Mouse (Mus musculus) small intestine, adult 2 months (tissue): ENCODE data around the gene Kdm2b.

Source experiments
- CTCF ChIP-seq: fragments of 200-500 bp; IDR thresholded peaks from 2 replicates; pipeline ENCODE4 v1.5.1; 2012; ENCODE audit warnings: low read depth, mild to moderate bottlenecking, control low read depth, inconsistent platforms, low read length, moderate library complexity, mixed read lengths; ENCODE audit not compliant: insufficient replicate concordance, insufficient read length; ENCODE audit errors: extremely low read depth
- POLR2A ChIP-seq: fragments of 200-500 bp; IDR thresholded peaks from 2 replicates; pipeline ENCODE4 v1.6.1; 2012; ENCODE audit warnings: low read depth, mild to moderate bottlenecking, control low read depth, inconsistent platforms, low read length, moderate library complexity

DNA sequence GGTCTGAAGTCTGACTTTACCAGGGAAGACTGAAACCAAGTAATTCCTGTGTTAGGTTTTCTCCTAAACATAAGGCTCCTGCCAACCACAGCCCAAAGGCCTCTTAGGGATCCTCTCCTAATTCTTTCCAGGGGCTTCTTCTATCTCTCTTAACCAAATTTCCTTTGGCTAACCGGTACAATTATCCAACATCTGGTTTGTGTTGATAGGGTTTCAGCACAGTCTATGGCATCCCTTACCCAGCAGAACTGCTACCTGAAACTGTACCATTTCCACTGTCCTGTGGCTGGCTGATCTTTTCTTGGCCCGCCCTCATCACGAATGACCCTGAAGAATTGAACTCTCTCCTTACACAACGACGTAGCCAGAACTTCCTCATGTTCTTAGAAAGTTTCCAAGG is 86.5 kb downstream of the Kdm2b start:
- TF ChIP-seq POLR2A (no peak), CTCF (no peak)
